Mouse (Mus musculus): Measurements from ENCODE around the gene C77080. TPM values are rescaled to one million over a fixed set of nuclear protein-coding genes. Genes with fewer than 3 reads are reported as not detected.

The C77080 gene
- polyA plus RNA-seq, 1 experiment from 2014 or later, result 3.6 TPM

DNA sequence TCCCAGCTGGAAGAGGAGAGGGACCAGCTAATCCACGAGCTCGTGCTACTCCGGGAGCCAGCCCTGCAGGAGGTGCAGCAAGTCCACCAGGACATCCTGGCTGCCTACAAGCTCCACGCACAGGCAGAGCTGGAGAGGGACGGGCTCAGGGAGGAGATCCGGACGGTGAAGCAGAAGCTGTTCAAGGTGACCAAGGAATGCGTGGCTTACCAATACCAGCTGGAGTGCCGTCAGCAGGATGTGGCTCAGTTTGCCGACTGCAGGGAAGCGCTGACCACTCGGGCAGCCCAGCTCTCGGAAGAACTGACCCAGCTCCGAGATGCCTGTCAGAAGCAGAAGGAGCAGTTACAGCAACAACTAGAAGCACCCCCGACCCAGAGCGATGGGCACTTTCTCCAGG is 32.5 kb upstream of the C77080 start:
- H3K4me2 ChIP-seq (ENCODE audit: low read length), result no peak overlapping the region
- DNase-seq (ENCODE audit: low spot score), result no peak
- WGBS, result 36% methylated on average over 16 of the region's 16 CpGs

DNA sequence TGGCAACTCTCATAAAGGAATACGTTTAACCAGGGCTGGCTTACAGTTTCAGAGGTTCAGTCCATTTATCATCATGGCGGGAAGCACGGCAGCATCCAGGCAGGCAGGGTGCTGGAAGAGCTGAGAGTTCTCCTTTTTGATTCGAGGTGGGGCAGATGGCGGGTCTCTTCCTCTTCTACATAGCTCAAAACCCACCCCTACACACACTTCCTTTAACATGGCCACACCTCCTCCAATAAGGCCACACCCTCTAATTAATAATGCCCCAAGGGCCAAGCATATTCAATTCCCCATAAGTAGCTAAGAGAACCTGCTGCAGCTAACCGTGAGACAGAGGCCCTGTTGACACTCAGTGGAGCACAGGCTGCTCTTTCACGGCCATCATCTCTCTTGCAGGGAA is 31.6 kb upstream of the C77080 start:
- ATAC-seq (no peak), DNase-seq (ENCODE audit: low spot score) (no peak)
- no peaks in the 10 kb centered on the region for H3K4me1 ChIP-seq (ENCODE audit: control insufficient read depth, insufficient read depth, low read length)
- H3K4me2 ChIP-seq (ENCODE audit: low read length), result no peak overlapping the region
- no peaks in the 10 kb centered on the region for H3K9me3 ChIP-seq (replicated peaks; ENCODE audit: control insufficient read depth, low read length)
- no peak overlapping the region for H3K4me3 ChIP-seq (ENCODE audit: low read depth, low read length)
- no peak overlapping the region for H3K9ac ChIP-seq (ENCODE audit: low read length)
- no peaks in the 10 kb centered on the region for H3K36me3 ChIP-seq (ENCODE audit: control insufficient read depth, insufficient read depth, low read length)
- WGBS, result 76% methylated on average over 7 of the region's 7 CpGs
- no peak overlapping the region for H3K27ac ChIP-seq (ENCODE audit: low read depth, low read length)
- peaks cover 7% of the 10 kb centered on the region; the same call in 1 of the 2 replicates for H3K27me3 ChIP-seq (replicated peaks; ENCODE audit: control insufficient read depth, insufficient read depth, low read length)

More for the DNA sequence above, 32.5 kb upstream of the C77080 start:
- ATAC-seq, result no peak
- Histone ChIP-seq H3K9ac (ENCODE audit: low read length) (no peak overlapping the region), H3K36me3 (ENCODE audit: control insufficient read depth, insufficient read depth, low read length) (no peaks in the 10 kb centered on the region), H3K27ac (ENCODE audit: low read depth, low read length) (no peak overlapping the region), H3K27me3 (replicated peaks; ENCODE audit: control insufficient read depth, insufficient read depth, low read length) (no peaks in the 10 kb centered on the region), H3K4me3 (ENCODE audit: low read depth, low read length) (no peak overlapping the region), H3K9me3 (replicated peaks; ENCODE audit: control insufficient read depth, low read length) (no peaks in the 10 kb centered on the region), H3K4me1 (ENCODE audit: control insufficient read depth, insufficient read depth, low read length) (no peaks in the 10 kb centered on the region)

DNA sequence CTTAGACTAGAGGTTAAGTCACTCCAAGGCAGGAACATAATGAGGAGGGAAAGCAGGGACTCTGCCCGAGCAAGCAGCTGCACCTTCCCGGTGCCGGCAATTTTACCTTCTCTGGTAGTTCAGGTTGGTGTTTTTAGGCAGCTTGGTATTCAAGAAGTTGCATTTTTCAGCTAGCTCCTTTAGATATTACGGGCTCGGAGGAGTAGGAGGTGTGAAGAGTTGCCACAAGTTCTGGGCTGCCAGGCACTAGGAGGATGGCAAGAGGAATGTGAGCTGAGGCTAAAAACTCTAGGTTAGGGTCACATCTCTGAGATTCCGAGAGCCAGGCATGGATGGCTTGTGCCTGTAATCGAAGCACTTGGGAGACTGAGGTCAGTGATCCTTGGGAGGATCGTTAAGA is 28.5 kb upstream of the C77080 start:
- Histone ChIP-seq H3K9ac (ENCODE audit: low read length) (no peak overlapping the region), H3K4me2 (ENCODE audit: low read length) (no peak overlapping the region), H3K4me3 (ENCODE audit: low read depth, low read length) (no peak overlapping the region), H3K9me3 (replicated peaks; ENCODE audit: control insufficient read depth, low read length) (no peaks in the 10 kb centered on the region), H3K27ac (ENCODE audit: low read depth, low read length) (no peak overlapping the region), H3K36me3 (ENCODE audit: control insufficient read depth, insufficient read depth, low read length) (no peaks in the 10 kb centered on the region), H3K4me1 (ENCODE audit: control insufficient read depth, insufficient read depth, low read length) (peaks cover 15% of the 10 kb centered on the region), H3K27me3 (replicated peaks; ENCODE audit: control insufficient read depth, insufficient read depth, low read length) (peaks cover 16% of the 10 kb centered on the region; the same call in 1 of the 2 replicates)
- no peak for DNase-seq (ENCODE audit: low spot score)
- 91% methylated on average over 8 of the region's 8 CpGs for WGBS
- no peak for ATAC-seq

DNA sequence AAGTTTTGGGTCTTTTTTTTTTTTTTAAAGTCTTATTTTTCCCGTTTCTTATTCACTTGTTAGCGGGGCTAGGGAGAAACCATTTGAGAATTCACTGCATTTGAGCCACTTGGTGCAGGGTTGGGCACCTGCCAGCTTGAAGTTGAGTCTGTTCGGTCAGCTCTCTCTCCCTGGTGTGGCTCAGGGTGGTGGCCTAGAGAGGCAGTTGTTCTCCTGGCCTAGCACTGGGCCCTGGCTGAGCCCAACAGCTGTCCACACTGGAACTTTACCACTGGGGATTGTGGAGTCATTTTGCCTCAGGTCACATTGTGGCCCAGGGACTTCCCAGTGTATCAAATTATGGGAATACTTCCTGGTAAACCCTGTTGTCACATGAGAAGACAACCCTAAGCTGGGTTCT is 26.9 kb upstream of the C77080 start:
- Histone ChIP-seq H3K9me3 (replicated peaks; ENCODE audit: control insufficient read depth, low read length) (no peaks in the 10 kb centered on the region), H3K27ac (ENCODE audit: low read depth, low read length) (no peak overlapping the region), H3K36me3 (ENCODE audit: control insufficient read depth, insufficient read depth, low read length) (no peaks in the 10 kb centered on the region), H3K4me2 (ENCODE audit: low read length) (peak overlapping the region; percentile 93), H3K4me3 (ENCODE audit: low read depth, low read length) (no peak overlapping the region), H3K9ac (ENCODE audit: low read length) (no peak overlapping the region), H3K4me1 (ENCODE audit: control insufficient read depth, insufficient read depth, low read length) (peaks cover 15% of the 10 kb centered on the region), H3K27me3 (replicated peaks; ENCODE audit: control insufficient read depth, insufficient read depth, low read length) (peaks cover 16% of the 10 kb centered on the region; the same call in 1 of the 2 replicates)
- no peak for DNase-seq (ENCODE audit: low spot score)
- ATAC-seq, result no peak
- 34% methylated on average over 3 of the region's 3 CpGs for WGBS

DNA sequence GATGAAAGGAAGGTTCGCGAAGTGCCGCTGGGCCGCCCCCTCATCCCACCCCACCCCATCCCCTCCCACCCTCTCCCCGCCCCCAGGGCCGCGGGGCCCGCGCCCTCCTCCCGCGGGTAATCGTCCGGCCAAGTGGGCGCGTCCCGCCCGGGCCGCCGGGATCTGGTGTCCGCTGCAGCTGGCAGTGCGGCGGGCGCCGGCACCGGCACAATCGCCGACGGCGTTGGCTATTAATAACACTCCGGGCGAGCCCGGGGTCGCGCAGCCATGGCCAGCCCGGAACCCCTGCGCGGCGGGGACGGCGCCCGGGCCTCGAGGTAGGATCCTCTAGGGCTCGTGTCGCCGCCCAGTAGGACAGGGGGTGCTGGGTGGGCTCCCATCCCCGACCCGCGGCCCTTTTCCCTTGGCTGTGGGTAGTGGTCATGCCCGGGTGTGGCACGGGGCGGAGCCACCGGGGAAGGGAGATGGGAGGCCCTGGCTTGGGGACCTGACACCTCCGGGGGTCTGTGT is 26.3 kb upstream of the C77080 start, which contains the start of gene Sync:
Sync (plus strand) TSS at position 146 of the 510 bp plus-strand sequence.
- Histone ChIP-seq H3K4me3 (ENCODE audit: low read depth, low read length) (peak within 1 kb of the TSS; percentile 41), H3K4me1 (ENCODE audit: control insufficient read depth, insufficient read depth, low read length) (peaks cover 15% of the 10 kb centered on the region), H3K9me3 (replicated peaks; ENCODE audit: control insufficient read depth, low read length) (no peaks in the 10 kb centered on the region), H3K27ac (ENCODE audit: low read depth, low read length) (no peak within 1 kb of the TSS), H3K9ac (ENCODE audit: low read length) (peak within 1 kb of the TSS; percentile 61), H3K36me3 (ENCODE audit: control insufficient read depth, insufficient read depth, low read length) (no peaks in the 10 kb centered on the region), H3K4me2 (ENCODE audit: low read length) (peak within 1 kb of the TSS; percentile 93), H3K27me3 (replicated peaks; ENCODE audit: control insufficient read depth, insufficient read depth, low read length) (peaks cover 16% of the 10 kb centered on the region; the same call in 1 of the 2 replicates)
- ATAC-seq, result peak; percentile 42
- under 1% methylated on average over 42 of the region's 53 CpGs for WGBS
- DNase-seq (ENCODE audit: low spot score), result peak; percentile 37

DNA sequence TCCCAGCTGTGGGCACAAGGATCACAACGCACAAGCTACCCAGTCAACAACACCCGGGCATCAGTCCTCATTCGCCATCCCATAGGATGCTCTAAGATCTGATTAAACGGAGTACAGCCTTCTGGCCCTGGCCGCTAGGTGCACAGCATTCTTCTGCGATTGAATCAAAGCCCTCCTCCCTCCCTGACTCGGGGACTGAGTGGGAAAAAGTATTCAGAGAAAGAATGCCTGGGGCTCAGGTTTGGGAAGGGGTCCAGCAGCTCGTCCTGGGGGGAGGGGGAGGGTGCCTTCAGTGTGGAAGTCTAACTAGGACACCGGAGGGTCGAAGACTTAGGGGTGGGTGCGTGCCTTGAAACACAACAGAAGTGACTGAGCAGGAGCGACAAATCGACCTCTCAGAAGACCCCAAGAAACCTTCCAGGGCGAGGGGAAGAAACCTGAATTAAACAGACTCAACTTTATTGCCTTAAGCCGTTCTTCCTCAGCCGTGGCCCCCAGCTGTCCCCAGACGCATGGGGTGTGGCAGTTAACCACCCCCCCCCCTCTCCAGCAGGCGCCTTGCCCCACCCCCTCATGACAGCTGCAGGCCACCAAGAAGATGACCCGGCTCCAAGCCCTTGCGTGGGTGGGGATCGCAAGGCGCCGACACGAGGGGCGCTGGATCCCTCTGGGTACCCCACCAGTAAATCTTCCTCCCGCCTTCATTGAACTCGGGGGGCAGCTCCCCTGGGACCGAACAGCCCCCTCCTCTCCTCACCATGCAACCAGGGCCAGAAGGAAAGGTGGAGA is 25.7 kb upstream of the C77080 start:
- no peaks in the 10 kb centered on the region for H3K9me3 ChIP-seq (replicated peaks; ENCODE audit: control insufficient read depth, low read length)
- 3% methylated on average over 25 of the region's 28 CpGs for WGBS
- DNase-seq (ENCODE audit: low spot score), result peak; percentile 58
- no peaks in the 10 kb centered on the region for H3K36me3 ChIP-seq (ENCODE audit: control insufficient read depth, insufficient read depth, low read length)
- H3K27ac ChIP-seq (ENCODE audit: low read depth, low read length), result no peak overlapping the region
- peak overlapping the region; percentile 41 for H3K4me3 ChIP-seq (ENCODE audit: low read depth, low read length)
- H3K27me3 ChIP-seq (replicated peaks; ENCODE audit: control insufficient read depth, insufficient read depth, low read length), result peaks cover 16% of the 10 kb centered on the region; the same call in 1 of the 2 replicates
- peak; percentile 29 for ATAC-seq
- H3K4me2 ChIP-seq (ENCODE audit: low read length), result peak overlapping the region; percentile 93
- peaks cover 15% of the 10 kb centered on the region for H3K4me1 ChIP-seq (ENCODE audit: control insufficient read depth, insufficient read depth, low read length)
- peak overlapping the region; percentile 61 for H3K9ac ChIP-seq (ENCODE audit: low read length)

DNA sequence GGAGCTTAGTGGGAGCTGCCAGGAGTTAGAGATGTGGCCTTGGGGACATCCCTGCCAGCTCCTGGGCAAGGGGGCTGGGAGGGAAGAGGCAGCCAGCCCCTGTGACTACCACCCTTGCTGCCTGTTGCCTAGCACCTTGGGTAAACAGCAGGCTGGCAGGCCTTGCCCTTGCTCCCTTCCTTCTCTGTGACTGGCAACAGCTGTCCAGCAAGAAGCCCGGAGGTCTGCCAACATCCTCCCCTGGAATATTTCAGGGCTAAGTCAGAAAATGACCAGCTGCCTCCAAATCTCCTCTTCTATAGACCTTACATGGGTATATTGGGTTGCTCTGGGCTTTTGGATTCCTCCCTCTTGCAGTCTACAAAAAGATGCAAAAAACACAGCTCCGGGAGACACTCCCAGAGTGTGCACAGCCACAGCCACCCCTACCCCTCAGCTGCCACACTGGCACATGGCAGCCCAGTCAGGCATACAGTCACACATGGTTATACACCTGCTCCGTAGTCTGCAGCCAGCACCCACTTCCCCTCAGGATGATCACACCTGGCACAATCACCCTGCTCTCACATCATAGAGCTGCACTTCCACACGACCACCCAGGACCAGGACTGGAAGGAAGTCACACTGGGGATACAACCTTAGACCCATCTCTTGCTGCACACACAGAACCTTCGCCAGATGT is 24.9 kb upstream of the C77080 start:
- H3K9ac ChIP-seq (ENCODE audit: low read length), result 0 out of 2 replicates have a peak overlapping the region, but pooled peaks have one; percentile 61
- DNase-seq (ENCODE audit: low spot score) (no peak), ATAC-seq (0 out of 2 replicates have a peak, but pooled peaks have one; percentile 20)
- H3K4me2 ChIP-seq (ENCODE audit: low read length), result peak overlapping the region; percentile 93
- H3K27me3 ChIP-seq (replicated peaks; ENCODE audit: control insufficient read depth, insufficient read depth, low read length), result peaks cover 16% of the 10 kb centered on the region; the same call in 1 of the 2 replicates
- H3K4me3 ChIP-seq (ENCODE audit: low read depth, low read length), result 0 out of 2 replicates have a peak overlapping the region, but pooled peaks have one; percentile 41
- no peak overlapping the region for H3K27ac ChIP-seq (ENCODE audit: low read depth, low read length)
- WGBS, result 65% methylated on average over 5 of the region's 5 CpGs
- peaks cover 15% of the 10 kb centered on the region for H3K4me1 ChIP-seq (ENCODE audit: control insufficient read depth, insufficient read depth, low read length)
- no peaks in the 10 kb centered on the region for H3K36me3 ChIP-seq (ENCODE audit: control insufficient read depth, insufficient read depth, low read length)
- H3K9me3 ChIP-seq (replicated peaks; ENCODE audit: control insufficient read depth, low read length), result no peaks in the 10 kb centered on the region

DNA sequence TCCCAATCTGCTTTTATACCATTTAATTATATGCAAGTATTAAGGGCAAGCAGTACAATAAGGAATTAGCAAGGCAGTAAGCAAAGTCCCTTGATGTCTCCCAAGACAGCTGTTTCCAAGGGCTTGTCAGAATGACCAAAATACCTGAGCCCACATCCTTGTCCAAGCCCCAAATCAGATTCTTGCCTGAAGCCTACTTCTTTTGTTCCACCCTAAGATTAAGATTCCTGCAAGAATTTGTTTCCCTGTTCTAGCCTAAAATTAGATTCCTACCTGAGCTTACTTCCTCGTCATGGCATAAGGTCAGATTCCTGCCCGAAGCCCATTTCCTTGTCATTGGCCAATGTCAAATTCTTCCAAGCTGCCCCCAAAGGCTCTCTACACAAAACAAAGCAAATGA is 23.5 kb upstream of the C77080 start:
- WGBS, result 84% methylated on average over 2 of the region's 2 CpGs

More for the DNA sequence above, 23.5 kb upstream of the C77080 start:
- H3K27ac ChIP-seq (ENCODE audit: low read depth, low read length), result no peak overlapping the region
- H3K9ac ChIP-seq (ENCODE audit: low read length), result no peak overlapping the region
- no peak overlapping the region for H3K4me3 ChIP-seq (ENCODE audit: low read depth, low read length)
- no peaks in the 10 kb centered on the region for H3K36me3 ChIP-seq (ENCODE audit: control insufficient read depth, insufficient read depth, low read length)
- H3K9me3 ChIP-seq (replicated peaks; ENCODE audit: control insufficient read depth, low read length), result no peaks in the 10 kb centered on the region
- H3K4me1 ChIP-seq (ENCODE audit: control insufficient read depth, insufficient read depth, low read length), result peaks cover 15% of the 10 kb centered on the region
- ATAC-seq (no peak), DNase-seq (ENCODE audit: low spot score) (no peak)
- no peak overlapping the region for H3K4me2 ChIP-seq (ENCODE audit: low read length)
- H3K27me3 ChIP-seq (replicated peaks; ENCODE audit: control insufficient read depth, insufficient read depth, low read length), result peaks cover 16% of the 10 kb centered on the region; the same call in 1 of the 2 replicates

All from forebrain, embryonic 14.5 days (tissue).